Mouse (Mus musculus) C2C12 (cell line): ENCODE measurements around the gene Pou6f1.

ENCODE experiments used
- CEBPB ChIP-seq: IDR thresholded peaks from one replicate; pipeline ENCODE4 v1.6.1; 2011; ENCODE audit warnings: low read depth, mild to moderate bottlenecking, control low read depth, moderate library complexity
- CTCF ChIP-seq: IDR thresholded peaks from one replicate; pipeline ENCODE4 v1.5.1; 2011; ENCODE audit not compliant: control insufficient read depth, insufficient read depth, insufficient read length
- FOSL1 ChIP-seq: IDR thresholded peaks from one replicate; pipeline ENCODE4 v1.8.0; 2011; ENCODE audit warnings: mild to moderate bottlenecking, low read length; ENCODE audit not compliant: poor library complexity, insufficient read depth, severe bottlenecking
- MAX ChIP-seq: IDR thresholded peaks from one replicate; pipeline ENCODE4 v1.6.1; 2011; ENCODE audit warnings: mild to moderate bottlenecking, control low read depth
- MYOD1 ChIP-seq: IDR thresholded peaks from one replicate; pipeline ENCODE4 v1.6.1; 2011; ENCODE audit warnings: low read depth; ENCODE audit not compliant: control insufficient read depth, insufficient read length
- MYOG ChIP-seq: IDR thresholded peaks from one replicate; pipeline ENCODE4 v1.6.1; 2011; ENCODE audit not compliant: control insufficient read depth, insufficient read length; ENCODE audit errors: extremely low read depth
- USF1 ChIP-seq: IDR thresholded peaks from one replicate; pipeline ENCODE4 v1.6.1; 2011; ENCODE audit warnings: low read depth, mild to moderate bottlenecking, control low read depth, moderate library complexity

DNA sequence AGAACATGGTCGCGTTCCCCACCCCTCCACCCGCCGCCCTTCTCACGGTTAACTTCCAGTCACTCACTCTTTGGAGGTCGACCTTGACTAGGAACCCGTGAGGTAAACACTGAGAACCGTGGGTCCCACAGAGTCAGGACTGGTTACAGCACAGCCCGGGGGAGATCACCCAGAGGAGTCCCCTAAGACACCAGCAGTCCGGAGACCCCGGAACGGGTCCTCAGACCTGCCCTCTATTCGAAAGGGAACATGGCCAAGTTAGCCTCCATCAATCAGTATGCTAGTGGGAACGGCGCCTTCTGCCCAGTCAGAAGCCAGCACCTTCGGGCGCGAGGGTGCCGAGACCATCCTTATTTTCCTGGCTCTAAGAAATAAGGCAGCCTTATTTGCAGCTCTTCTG, 16.4 kb upstream of the Pou6f1 start:
- no peak for TF ChIP-seq CTCF
- TF ChIP-seq MAX = no peak
- no peak for TF ChIP-seq MYOG
- no peak for TF ChIP-seq MYOD1
- TF ChIP-seq USF1 = no peak
- no peak for TF ChIP-seq CEBPB
- TF ChIP-seq FOSL1 = no peak
